Mouse (Mus musculus): ENCODE data around the gene Hcn1.
A peak's percentile ranks its signal among the peaks of the same experiment; 100 is the strongest.

The Hcn1 gene

DNA sequence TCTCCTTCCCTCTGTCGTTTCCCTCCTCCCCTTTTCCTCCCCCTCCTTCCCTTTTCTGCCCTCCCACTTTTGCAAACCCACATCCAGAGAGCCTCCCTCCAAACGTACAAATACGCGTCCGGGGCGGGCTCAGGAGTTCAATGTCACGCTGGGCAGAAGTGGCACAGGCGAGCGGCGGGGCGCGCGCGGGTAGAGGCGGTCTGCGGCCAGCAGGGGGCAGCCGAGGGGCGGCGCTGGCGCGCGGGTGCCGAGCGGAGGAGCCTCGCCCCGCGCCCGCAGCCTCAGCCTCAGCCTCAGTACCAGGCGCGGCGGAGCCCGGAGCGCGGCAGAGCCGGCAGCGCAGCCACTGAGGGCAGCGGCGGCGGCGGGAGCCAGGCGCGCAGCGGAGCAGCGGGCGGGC is at the start of gene Hcn1:
Gene Hcn1 (plus strand): TSS at position 140 of the 400 bp plus-strand sequence.
- peak; percentile 89 for DNase-seq

DNA sequence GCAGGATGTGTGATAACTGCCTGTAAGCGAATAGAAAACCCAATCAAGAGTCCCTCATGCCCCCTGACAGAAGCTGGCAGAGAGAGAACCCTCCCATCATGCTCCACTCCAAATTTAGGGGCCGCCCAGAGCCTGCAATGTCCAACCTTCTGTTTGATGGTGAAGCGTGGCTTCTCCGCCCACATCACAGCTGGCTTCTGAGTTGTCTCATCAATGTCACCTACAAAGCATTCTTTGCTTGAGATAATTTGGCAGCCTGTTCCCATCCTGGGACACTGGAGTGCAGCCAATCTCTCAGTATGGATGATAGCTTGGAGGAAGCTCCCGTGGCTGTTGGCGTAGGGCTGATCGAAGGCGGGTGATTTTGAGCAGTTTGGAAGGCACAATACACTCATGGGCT is 34.9 kb upstream of the Hcn1 start:
- no peak for DNase-seq

DNA sequence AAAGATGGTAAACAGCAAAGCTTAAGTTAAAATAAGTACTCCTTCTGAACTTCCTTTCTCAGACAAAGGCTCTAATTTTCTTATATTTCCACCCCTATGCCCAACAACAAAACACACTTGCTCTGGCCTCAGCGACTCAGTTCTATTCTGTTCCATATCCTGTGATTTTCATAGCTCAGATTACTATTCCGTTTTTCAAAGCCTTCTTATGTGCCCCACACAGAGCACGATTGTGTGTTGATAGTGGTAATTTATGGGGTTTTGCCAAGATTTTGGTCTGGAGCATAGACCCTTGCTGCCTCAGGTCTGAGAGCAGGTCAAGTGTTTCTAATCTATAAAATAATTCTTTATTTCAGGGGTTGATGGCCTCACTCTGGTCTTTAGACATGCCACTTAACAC is 30.4 kb upstream of the Hcn1 start:
- DNase-seq: no peak

DNA sequence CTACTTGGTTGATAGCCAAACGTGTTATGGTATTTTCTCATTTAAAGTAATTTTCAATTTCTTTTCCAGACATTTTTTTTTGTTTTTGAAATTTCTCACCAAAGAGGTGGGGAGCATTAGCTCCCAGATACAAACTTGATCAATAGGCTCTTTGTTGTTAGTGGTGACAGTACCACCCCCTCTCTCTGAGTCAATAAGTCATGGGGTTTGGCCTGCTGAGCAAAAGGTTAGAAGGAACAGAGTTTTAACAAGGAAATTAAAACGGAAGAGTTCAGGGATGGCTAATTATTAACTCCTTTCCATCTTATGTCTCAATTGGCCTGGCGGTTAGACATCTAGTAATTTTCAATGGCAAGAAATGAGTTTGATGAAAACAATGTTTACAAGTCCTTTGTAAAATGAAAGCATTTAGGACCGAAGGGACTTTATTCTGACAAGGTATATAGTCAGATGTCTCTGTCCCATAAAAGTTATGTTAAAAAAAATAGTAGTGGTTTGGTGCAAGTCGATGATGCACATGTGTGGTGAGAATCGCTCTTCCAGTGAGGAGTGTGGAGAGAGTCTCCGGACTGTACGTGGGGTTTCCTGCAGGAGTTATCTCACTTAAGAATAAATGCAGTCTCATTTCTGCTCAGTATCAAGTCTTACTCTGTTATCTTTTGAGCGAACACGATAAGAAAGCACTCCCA is 7.5 kb upstream of the Hcn1 start:
- no peak for DNase-seq

DNA sequence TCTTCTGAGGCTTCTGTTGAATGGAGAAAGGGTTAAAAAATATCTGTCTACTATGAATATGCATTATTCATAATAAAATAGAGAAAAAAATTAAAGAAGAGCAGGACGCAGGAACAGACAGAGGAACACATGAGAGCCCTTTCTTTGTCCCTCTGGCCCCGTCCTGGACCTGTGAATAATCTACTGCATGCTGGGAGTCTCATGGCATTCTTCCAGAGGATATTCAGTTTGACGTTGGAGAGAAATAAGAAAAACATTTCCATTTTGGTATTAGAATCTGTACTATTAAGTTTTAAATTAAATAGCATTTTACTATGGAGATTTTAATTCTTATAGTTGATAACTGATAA is 7.0 kb upstream of the Hcn1 start:
- no peak for DNase-seq

DNA sequence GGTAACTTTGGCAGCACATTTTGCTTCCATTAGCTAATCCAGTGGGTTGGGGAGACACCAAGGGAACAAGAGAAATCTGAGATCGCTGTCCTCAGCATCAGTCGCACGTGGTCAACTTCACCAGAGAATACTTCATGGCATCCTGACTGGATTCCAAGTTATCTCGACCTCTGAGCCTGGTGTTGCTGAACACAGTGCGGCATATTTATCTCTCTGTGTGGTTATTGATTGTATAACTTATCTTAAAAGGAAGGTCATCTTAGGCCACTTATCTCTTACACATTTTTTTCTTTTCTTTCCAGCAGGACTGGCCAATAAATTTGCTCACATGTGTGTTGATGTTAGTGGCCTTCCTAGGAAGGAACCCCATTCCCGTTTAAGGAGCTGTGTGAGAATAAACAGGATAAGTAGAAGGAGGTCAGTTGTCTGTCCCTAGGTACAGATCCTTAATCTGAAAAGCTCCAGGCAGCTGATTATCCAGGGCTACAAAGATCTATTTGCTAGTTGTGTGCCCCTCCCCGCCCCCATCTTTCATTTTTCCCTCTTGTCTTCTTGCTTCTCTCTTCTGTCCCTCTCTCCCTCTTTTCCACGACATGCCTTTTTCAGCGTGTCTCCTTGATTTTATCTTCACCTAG is 672 bp upstream of the Hcn1 start:
- no peak for DNase-seq

DNA sequence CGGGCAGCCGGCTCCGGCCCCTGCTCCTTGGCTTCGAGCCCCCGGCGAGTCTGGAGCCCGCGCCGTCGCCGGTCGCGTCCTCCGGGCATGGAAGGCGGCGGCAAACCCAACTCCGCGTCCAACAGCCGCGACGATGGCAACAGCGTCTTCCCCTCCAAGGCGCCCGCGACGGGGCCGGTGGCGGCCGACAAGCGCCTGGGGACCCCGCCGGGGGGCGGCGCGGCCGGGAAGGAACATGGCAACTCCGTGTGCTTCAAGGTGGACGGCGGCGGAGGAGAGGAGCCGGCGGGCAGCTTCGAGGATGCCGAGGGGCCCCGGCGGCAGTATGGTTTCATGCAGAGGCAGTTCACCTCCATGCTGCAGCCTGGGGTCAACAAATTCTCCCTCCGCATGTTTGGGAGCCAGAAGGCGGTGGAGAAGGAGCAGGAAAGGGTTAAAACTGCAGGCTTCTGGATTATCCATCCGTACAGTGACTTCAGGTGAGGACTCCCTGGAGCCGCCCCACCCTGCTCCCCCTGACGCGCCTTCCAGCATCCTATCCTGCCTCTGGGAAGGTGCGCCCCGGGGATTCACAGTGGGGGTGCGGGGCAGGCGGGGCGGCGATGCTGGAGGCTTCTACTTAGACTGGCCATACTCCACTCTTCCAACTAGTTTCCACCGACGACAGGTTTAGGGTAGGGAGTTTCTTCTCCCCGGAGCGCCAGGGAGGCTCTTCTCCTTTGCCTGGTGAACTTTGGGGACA is 668 bp downstream of the Hcn1 start:
- peak; percentile 52 for DNase-seq

DNA sequence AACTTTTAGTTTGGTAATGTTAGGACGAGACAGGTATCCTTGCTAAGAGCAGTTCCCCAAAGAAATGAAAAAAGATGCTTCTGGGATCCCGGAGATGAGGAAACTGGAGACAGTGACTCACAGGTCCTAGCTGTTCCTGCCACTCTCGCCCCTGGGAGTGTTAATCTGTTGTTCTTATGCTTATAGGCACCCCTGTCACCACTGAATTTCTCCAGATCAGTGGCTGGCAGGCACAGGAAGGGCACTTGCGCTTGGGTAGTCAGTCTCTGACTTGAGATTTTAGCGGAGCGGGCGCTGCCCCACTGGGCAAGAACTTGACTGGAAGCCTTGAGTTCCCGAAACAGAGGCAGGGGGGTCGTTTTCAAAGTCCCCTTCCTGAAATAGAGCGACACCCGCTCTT is 1.3 kb downstream of the Hcn1 start:
- DNase-seq: peak; percentile 14

DNA sequence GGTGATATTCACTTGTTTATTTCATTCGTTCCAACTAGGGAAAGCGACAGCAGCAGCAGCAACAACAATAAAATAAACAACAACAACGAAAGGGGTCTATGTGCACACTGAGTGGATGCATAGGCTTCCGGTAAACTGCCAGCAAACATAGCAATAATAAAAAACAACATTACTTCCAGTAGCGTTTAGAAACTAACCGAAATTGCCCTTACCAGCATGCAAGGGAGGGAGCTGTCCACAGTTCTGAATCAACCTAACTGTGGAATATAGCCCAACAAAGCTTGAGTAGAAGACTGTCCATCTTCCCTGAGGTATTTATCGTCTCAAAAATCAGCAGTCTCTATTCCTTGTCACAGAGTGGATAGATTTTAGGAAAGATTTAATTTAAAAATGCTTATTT is 2.0 kb downstream of the Hcn1 start:
- DNase-seq: peak; percentile 42

DNA sequence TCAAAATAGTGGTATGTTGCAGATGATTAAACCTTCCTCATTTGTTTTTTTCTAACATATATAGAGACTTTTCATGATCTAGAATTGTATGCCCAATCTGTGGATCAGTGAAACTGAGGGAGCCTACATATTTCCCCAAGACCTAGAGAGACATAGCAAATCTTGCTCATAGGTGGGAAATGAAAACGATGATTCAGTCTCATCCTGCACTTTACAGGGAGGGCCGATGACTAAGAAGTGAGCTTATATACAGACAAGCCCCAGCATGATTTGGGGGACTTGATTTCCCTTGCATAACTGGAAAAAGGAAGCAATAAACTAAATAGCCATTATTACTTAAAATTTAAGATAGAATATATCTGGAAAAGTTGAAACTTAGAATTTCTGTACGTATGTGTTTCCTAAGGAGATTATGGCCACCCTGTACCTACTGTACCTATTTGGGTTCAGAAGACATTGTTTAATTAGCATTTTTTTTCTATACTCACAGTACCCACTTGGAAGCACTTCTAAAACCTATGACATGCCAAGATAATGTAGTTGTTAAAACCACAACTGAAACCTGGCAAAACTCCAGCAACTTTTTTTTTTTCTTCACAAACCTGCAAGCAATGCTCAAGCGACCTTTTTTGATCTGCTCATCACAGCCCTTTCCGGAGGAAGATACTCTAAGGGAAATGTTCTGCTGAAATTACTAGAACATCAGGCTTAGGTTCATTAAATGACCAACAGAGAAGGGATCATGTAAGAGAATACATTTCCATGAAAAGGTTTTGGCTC is 3.0 kb downstream of the Hcn1 start:
- no peak for DNase-seq

DNA sequence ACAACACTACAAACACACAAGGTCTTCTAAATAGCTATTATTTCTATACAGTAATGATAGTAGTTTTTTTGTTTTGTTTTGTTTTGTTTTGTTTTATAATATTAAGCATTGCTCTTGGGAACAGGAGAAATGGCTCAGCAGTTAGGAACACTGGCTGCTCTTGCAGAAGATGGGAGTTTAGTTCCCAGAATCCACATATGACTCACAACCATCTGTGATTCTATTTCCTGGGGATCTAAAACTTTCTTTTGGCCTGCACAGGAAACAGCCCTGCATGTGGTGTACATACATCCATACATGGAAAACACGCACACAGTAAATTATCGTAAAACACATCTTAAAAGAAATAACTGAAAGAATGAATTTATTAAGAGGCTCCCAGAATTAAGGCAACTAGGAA is 9.8 kb downstream of the Hcn1 start:
- DNase-seq: no peak

DNA sequence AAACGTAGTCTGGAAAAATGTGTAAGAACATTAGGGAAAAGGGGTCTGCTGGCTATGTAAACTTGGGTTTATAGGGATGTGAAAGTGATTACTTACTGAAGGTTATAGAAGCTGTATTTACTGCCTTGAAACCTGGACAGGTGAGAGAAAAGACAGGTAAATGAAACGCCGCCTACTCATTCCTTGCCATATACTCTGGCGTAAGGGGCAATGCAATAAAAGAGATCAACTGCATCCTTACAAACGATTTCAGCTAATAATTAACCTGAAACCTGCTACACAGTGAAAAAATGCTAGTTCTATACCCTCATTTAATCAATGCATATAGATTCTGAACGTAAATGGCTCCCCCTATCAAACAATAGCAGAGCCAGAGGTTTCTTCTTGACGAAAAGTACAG is 17.4 kb downstream of the Hcn1 start:
- DNase-seq: no peak

DNA sequence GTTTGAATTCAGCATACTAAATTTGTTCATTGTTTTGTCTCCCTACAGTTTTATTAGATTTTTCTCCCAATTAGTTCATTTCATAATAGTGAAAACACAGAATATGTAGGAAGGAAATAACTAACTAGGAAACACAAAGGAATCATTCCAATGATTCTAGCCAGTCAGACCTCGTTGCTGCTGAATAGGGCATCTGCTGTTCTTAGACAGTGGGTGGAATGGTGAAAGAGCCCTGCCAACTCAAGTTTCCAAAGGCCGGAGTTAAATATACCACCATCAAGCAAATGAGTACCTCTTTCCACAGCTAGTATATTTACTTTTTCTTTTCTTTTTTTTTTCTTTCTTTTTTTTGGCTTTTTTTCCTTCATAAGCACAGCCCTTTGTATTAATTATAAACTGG is 55.4 kb downstream of the Hcn1 start:
- DNase-seq: no peak

DNA sequence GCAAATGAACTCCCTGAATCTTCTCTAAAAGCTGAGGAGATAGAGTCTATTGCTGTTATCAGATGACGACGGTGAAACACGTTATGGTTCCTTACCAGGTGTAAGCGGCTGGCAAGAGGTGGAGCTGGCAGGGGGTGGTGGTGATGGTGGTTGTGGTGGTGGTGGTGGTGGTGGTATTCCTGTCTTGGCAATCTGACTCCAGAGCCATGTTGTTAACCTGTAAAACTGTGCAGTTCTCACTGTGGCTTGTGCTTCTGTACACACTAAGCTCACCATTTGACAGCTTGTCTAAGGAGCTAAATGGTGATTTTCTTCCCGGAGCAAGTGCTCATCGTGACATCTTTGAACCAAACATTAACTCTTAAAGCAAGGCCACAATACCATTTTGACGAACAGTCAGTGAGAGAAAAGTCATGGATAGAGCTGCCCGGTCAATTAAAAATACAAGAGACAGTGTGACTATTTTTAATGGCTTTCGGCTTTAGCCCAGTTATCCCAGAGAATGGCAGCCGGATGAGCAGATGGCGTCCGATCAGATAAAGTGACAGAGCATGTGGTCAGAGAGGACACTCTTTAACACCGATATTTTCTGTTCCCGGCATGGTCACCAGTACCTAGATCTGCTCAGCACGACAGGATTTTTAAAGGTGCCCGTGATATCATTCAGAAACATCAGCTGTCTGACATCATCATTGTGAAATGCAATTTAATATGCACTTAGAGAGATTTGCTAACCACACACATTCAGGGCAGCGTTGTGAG is 56.5 kb downstream of the Hcn1 start:
- DNase-seq: no peak

DNA sequence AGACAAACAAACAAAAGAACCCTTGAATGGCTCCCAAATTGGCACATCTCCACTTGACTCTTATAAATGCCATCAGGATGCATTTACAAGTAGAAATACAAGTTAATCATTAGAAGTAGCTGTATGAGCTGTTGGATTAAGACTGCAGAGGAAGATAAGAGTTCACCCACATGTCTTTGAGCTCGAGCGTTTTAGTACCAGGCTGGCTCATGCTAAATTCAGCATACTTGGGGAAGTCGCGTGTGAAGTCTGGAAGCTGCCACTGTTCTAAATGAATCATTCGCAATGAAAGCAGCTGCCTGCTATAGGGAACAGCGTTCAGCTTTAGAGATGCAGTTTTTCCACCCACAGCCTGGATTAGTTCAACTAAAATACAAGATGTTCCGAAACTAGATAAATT is 57.4 kb downstream of the Hcn1 start:
- no peak for DNase-seq

DNA sequence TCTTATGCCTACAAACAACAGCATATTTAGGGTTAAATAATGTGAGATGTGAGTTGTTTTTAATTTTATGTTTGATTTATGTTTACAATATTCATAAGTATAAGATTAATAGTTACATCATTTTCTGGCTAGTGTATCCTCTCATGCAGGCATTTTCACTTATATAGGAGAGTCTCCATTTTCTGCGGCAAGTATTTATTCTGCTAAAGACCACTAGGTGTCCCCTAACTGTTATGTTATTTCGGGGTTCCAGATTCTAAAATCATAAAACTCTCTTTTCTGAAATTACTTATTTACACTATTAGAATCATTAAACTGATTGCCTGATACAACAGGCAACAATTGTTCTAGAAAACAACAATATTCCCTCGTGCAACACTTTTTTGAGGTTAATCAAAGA is 60.5 kb downstream of the Hcn1 start:
- DNase-seq: no peak

DNA sequence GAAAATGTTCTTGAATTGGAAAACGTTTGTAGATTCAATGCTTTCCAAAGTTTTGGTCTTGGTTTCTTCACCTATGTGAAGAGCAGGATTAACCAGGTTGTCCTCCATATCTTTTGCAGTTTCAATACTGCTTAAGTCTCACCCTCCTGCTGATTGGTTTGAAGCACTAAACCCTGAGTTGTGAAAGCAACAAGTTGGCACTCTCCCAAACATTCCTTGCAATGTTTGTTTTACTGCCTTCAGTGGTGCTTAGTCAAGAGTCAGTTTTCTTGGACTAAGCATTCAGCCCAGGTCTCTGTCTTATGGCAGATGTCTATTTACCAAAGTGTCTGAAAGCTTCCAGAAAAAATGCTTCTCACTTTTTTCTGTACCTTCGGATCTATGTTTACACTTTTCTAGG is 67.2 kb downstream of the Hcn1 start:
- DNase-seq: no peak

DNA sequence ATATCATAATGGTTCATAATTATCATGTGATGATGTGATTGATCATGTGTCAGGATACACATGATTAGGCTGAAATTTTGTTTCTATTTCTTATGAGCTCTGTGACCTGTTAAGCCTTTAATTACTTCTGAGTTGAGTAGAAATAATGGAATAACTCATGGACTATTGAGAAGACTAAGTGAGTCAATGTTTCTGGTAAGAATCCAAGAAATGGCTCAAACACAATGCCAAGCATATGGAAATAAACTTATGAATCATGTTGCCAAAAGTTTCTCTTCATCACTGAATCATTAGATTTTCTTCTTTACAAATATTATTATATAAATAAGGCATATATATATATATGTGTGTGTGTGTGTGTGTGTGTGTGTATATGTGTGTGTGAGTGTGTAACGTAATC is 69.7 kb downstream of the Hcn1 start:
- no peak for DNase-seq

DNA sequence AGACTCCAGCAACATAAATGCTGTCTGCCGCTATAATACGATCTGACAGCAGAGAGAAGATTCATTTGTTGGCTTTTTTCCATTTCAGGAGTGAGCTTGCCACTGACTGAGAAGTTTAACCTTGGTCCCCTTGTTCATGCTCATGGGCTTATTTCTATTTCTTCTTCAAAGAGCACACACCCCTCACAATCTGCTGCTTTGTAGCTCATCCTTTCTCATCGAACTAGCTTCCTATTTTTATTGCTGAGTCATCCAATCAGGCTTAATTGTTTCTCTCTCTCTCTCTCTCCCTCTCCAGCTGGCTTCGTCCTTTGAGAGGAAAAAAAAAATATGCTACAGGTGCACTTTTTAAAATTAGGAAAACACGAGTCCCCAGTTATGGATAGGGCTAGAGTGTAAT is 74.3 kb downstream of the Hcn1 start:
- DNase-seq: no peak

DNA sequence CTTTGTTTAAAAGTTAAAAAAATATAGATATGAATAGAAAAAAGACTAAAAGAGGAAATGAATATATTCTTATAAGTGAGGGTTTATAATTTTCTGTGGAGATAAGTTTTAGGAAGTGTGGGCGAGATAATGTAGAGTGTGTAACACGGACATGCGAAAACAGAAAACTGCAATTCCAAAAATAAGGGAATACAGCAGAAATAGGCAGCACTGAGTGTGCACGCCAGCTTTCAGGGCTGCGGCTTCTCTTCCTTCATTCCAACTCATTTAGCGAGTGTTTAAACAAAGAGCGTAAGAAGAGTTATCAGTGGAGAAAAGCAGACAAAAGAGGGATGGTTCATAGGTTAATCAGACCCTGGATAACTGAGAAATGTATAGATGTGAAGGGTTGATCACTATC is 85.5 kb downstream of the Hcn1 start:
- no peak for DNase-seq

DNA sequence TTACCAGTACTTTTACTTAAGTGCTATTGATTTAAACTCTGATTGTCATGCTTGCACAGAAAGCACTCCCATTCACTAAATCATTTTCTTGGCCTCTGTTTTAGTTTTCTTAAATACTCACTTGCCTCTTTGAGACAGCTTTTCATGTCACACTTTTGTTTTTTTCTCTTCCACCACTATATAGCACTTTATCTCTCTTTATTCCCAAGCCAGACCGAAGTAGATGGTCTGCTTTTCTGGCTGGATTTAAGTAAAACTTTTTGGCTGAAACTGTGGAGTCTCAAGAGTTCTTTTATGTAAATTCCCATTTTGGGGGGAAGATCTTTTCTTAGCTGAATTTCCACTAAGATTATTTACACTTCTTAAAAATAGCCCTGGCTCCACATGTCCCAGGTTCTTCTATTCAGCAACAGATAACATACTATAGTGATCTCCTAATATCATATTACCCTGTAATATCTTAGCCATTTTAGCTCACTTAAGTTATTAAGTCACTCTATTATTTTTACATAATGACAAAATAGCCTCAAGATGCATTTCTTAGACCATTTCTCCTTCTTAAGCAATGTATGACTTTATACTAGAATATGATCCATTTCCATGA is 92.7 kb downstream of the Hcn1 start:
- no peak for DNase-seq

DNA sequence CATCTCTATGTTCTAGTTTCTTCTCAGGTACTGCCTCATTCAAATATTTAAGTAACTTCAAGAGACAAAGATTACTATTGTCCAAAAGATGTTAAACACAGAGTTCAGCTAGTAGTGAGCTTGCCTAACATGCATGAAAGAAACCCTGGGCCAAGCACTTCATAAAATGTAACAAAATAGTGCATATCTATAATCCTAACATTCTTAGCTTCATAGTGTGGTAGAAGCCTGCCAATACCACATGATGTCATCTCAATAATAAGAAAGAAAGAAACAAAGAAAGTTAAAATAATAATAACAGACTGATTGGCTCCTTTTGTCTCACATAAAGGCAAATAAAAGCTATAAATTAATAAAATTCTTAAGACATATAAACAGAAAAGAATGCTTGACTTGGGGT is 103.5 kb downstream of the Hcn1 start:
- no peak for DNase-seq

DNA sequence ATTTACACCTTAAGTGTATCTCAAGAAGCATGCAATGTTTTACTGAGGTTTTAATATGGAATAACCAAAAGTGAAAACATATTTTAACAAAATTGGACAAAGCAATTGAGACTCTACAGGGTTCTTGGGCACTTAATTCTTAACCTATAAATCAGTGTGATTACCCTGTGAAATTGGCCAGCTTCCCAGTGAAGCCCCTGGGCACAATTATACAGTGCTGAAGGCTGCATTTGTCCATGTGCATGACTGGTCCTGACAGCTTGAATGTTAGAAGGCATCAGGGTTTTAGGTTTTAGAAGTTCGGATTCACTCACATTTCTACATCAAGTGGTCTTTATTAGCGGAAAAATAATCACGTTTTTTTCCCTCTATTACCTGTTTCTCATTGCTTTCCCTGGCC is 103.9 kb downstream of the Hcn1 start:
- DNase-seq: no peak
